ENCODE assay signal across 12 mouse cellular contexts in the genomic region with DNA sequence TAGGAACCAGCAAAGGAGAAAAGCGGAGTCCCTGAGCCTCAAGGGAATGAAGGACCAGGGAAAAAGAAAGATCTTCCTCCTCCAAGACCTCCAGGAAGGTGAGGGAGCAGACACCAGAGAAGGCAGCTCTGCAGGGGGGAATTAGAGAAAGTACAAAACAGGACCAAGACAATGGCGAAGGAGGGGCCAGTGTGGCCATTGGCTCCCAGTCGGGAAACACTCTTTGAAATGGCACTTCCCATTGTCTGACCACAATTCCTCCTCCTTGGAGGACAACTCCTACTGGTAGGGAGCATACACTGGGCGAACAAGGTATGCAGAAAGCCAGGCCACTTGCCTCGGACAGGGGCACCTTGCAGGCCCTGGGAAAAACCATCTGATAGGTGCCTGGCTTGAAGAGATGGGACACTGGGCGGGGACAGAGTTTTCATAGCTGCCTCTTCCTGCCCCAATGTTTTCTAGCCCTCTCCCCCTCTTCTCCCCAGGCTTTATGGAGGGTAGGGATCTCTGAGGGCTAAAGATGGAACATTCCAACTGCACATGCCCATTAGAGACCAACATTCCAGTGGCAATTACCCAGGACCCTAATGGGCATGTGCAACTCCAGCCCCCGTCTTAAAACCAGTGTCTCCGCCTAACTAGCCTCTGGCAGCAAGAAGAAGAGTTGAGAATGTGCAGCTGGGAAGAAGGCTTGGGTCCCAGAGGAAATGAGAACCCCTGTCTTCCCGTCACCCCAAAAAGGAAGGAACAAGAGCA. TPM values are rescaled to one million over a fixed set of nuclear protein-coding genes. Genes with fewer than 3 reads are reported as not detected.
DNase-seq lines count a peak whose midpoint lies in the region; ATAC-seq lines count a peak whose summit lies in the region.
"Had no signal": no experiment of that assay in that cellular context is flagged by ENCODE, and none has a peak within 500 bp of the region (broad histone marks: within the 10 kb centered on the region; RNA-seq: fewer than 3 reads in every experiment).

No protein-coding gene starts in this region.

- no peak for ATAC-seq in kidney, embryonic 16.5 days (ENCODE audit: low FRiP score, low TSS enrichment)
- no peak for ATAC-seq in kidney, embryonic 14.5 days (ENCODE audit: low FRiP score, low TSS enrichment)
- ATAC-seq in embryonic facial prominence, embryonic 15.5 days (ENCODE audit: insufficient number of reproducible peaks, low FRiP score, low TSS enrichment, low read depth): no peak
- no peak for ATAC-seq in neural tube, embryonic 15.5 days (ENCODE audit: low FRiP score)

- peaks cover 58% of the 10 kb centered on the region for H3K4me1 ChIP-seq in kidney, embryonic 16.5 days (ENCODE audit: insufficient read depth, low read length)
- peaks cover 45% of the 10 kb centered on the region for H3K4me1 ChIP-seq in kidney, embryonic 14.5 days (ENCODE audit: control insufficient read depth, insufficient read depth, low read length)
- H3K4me1 ChIP-seq in embryonic facial prominence, embryonic 15.5 days: peaks cover 65% of the 10 kb centered on the region
- peaks cover 64% of the 10 kb centered on the region for H3K4me1 ChIP-seq in limb, embryonic 10.5 days
- H3K4me1 ChIP-seq in neural tube, embryonic 15.5 days: peaks cover 77% of the 10 kb centered on the region
- H3K4me1 ChIP-seq in heart, embryonic 10.5 days: peaks cover 59% of the 10 kb centered on the region

- H3K9me3 ChIP-seq in kidney, embryonic 16.5 days (ENCODE audit: low read length): no peaks in the 10 kb centered on the region
- no peaks in the 10 kb centered on the region for H3K9me3 ChIP-seq in kidney, embryonic 14.5 days (ENCODE audit: control insufficient read depth, low read length)
- H3K9me3 ChIP-seq in embryonic facial prominence, embryonic 15.5 days (replicated peaks): no peaks in the 10 kb centered on the region
- H3K9me3 ChIP-seq in limb, embryonic 10.5 days (replicated peaks): no peaks in the 10 kb centered on the region
- H3K9me3 ChIP-seq in neural tube, embryonic 15.5 days (replicated peaks): no peaks in the 10 kb centered on the region
- H3K9me3 ChIP-seq in heart, embryonic 10.5 days: no peaks in the 10 kb centered on the region

- no peaks in the 10 kb centered on the region for H3K27me3 ChIP-seq in kidney, embryonic 16.5 days (ENCODE audit: insufficient read depth, low read length)
- no peaks in the 10 kb centered on the region for H3K27me3 ChIP-seq in kidney, embryonic 14.5 days (ENCODE audit: control insufficient read depth, insufficient read depth, low read length)
- no peaks in the 10 kb centered on the region for H3K27me3 ChIP-seq in embryonic facial prominence, embryonic 15.5 days
- no peaks in the 10 kb centered on the region for H3K27me3 ChIP-seq in limb, embryonic 10.5 days (ENCODE audit: low read depth, poor library complexity, severe bottlenecking)
- H3K27me3 ChIP-seq in neural tube, embryonic 15.5 days (replicated peaks): no peaks in the 10 kb centered on the region
- no peaks in the 10 kb centered on the region for H3K27me3 ChIP-seq in heart, embryonic 10.5 days (ENCODE audit: insufficient read depth, poor library complexity, severe bottlenecking)

- H3K27ac ChIP-seq in kidney, embryonic 16.5 days (ENCODE audit: low read length): no peak overlapping the region
- H3K27ac ChIP-seq in kidney, embryonic 14.5 days (ENCODE audit: low read depth, low read length): no peak overlapping the region
- H3K27ac ChIP-seq in embryonic facial prominence, embryonic 15.5 days (replicated peaks): peak overlapping the region; percentile 52; the same call in 1 of the 2 replicates
- H3K27ac ChIP-seq in limb, embryonic 10.5 days: no peak overlapping the region; the same call in 1 of the 2 replicates
- peak overlapping the region; percentile 98 for H3K27ac ChIP-seq in neural tube, embryonic 15.5 days (replicated peaks)
- H3K27ac ChIP-seq in heart, embryonic 10.5 days: no peak overlapping the region; the same call in 1 of the 2 replicates
- H3K27ac ChIP-seq: gastrocnemius, adult 2 months; macrophage had no signal

- H3K4me3 ChIP-seq in kidney, embryonic 16.5 days (ENCODE audit: low read length): no peak overlapping the region
- no peak overlapping the region for H3K4me3 ChIP-seq in kidney, embryonic 14.5 days (ENCODE audit: low read length)
- H3K4me3 ChIP-seq in embryonic facial prominence, embryonic 15.5 days (replicated peaks): peak overlapping the region; percentile 91; the same call in 1 of the 2 replicates
- peak overlapping the region; percentile 80 for H3K4me3 ChIP-seq in limb, embryonic 10.5 days
- peak overlapping the region; percentile 94 for H3K4me3 ChIP-seq in neural tube, embryonic 15.5 days (replicated peaks)
- no peak overlapping the region for H3K4me3 ChIP-seq in heart, embryonic 10.5 days
- H3K4me3 ChIP-seq: gastrocnemius, adult 2 months had no signal

- peak overlapping the region; percentile 77; the same call in 1 of the 2 replicates for H3K4me2 ChIP-seq in kidney, embryonic 16.5 days (replicated peaks; ENCODE audit: low read depth, low read length)
- no peak overlapping the region; the same call in 1 of the 2 replicates for H3K4me2 ChIP-seq in kidney, embryonic 14.5 days (replicated peaks; ENCODE audit: low read depth, low read length)
- peak overlapping the region; percentile 68 for H3K4me2 ChIP-seq in embryonic facial prominence, embryonic 15.5 days (replicated peaks)
- H3K4me2 ChIP-seq in neural tube, embryonic 15.5 days: peak overlapping the region; percentile 89

- WGBS in kidney, embryonic 16.5 days: 54% methylated on average over 9 of the region's 9 CpGs
- 63% methylated on average over 9 of the region's 9 CpGs for WGBS in kidney, embryonic 14.5 days
- 47% methylated on average over 9 of the region's 9 CpGs for WGBS in embryonic facial prominence, embryonic 15.5 days
- 48% methylated on average over 9 of the region's 9 CpGs for WGBS in limb, embryonic 10.5 days
- 11% methylated on average over 9 of the region's 9 CpGs for WGBS in neural tube, embryonic 15.5 days
- WGBS in heart, embryonic 10.5 days: 50% methylated on average over 9 of the region's 9 CpGs

- H3K36me3 ChIP-seq in kidney, embryonic 16.5 days (ENCODE audit: insufficient read depth, low read length): no peaks in the 10 kb centered on the region
- peaks cover 6% of the 10 kb centered on the region; the same call in 1 of the 2 replicates for H3K36me3 ChIP-seq in kidney, embryonic 14.5 days (ENCODE audit: control insufficient read depth, insufficient read depth, low read length)
- no peaks in the 10 kb centered on the region for H3K36me3 ChIP-seq in embryonic facial prominence, embryonic 15.5 days
- peaks cover 48% of the 10 kb centered on the region for H3K36me3 ChIP-seq in limb, embryonic 10.5 days
- no peaks in the 10 kb centered on the region for H3K36me3 ChIP-seq in neural tube, embryonic 15.5 days
- H3K36me3 ChIP-seq in heart, embryonic 10.5 days: peaks cover 15% of the 10 kb centered on the region

- no peak overlapping the region for H3K9ac ChIP-seq in kidney, embryonic 16.5 days (replicated peaks; ENCODE audit: low read length)
- no peak overlapping the region for H3K9ac ChIP-seq in kidney, embryonic 14.5 days (ENCODE audit: low read depth, low read length)
- H3K9ac ChIP-seq in embryonic facial prominence, embryonic 15.5 days: no peak overlapping the region
- peak overlapping the region; percentile 91; the same call in 1 of the 2 replicates for H3K9ac ChIP-seq in neural tube, embryonic 15.5 days (replicated peaks)

- no peak for DNase-seq in limb, embryonic 10.5 days (ENCODE audit: low spot score)
- DNase-seq in adrenal gland, postnatal 14 days: no peak
- DNase-seq in heart, embryonic 10.5 days (ENCODE audit: low spot score): no peak
- DNase-seq in gastrocnemius, postnatal 25 days: no peak
- DNase-seq: cerebellum, postnatal 36 days; gastrocnemius, adult 2 months had no signal

RNA-seq across cellular contexts. Expression of gene Vangl2, which starts 3.9 kb away (rescaled TPM):
- 14.6 and 19.0 TPM in 2 replicates for polyA plus RNA-seq in kidney, embryonic 16.5 days (2015; fragmentation: Nextera tagmentation; extraction: Ambion mirVana)
- 18.2 and 19.0 TPM in 2 replicates for polyA plus RNA-seq in kidney, embryonic 14.5 days (2014; fragmentation: Nextera tagmentation; extraction: Ambion mirVana)
- polyA plus RNA-seq in embryonic facial prominence, embryonic 15.5 days (2015; fragmentation: Nextera tagmentation; extraction: Ambion mirVana): 20.1 and 22.7 TPM in 2 replicates
- 28.3 and 29.9 TPM in 2 replicates for polyA plus RNA-seq in limb, embryonic 10.5 days (2016; fragmentation: Nextera tagmentation; extraction: Ambion mirVana)
- polyA plus RNA-seq in neural tube, embryonic 15.5 days (2015; fragmentation: Nextera tagmentation; extraction: Ambion mirVana): 37.3 and 40.1 TPM in 2 replicates
- 4.6 and 6.8 TPM in 2 replicates for total RNA-seq in adrenal gland, postnatal 14 days (2021)
- polyA plus RNA-seq in heart, embryonic 10.5 days (2016; fragmentation: Nextera tagmentation; extraction: Ambion mirVana): 12.8 and 16.0 TPM in 2 replicates
- under 1 TPM; 0.80 to 1.00 TPM for total RNA-seq in gastrocnemius, postnatal 25 days (2021)

RNA-seq across cellular contexts. Expression of gene Nhlh1, which starts 33.1 kb away (rescaled TPM):
- not detected in 2 replicates for polyA plus RNA-seq in kidney, embryonic 16.5 days (2015; fragmentation: Nextera tagmentation; extraction: Ambion mirVana)
- not detected in 2 replicates for polyA plus RNA-seq in kidney, embryonic 14.5 days (2014; fragmentation: Nextera tagmentation; extraction: Ambion mirVana)
- 2.1 and 2.7 TPM in 2 replicates for polyA plus RNA-seq in embryonic facial prominence, embryonic 15.5 days (2015; fragmentation: Nextera tagmentation; extraction: Ambion mirVana)
- not detected in 2 replicates for polyA plus RNA-seq in limb, embryonic 10.5 days (2016; fragmentation: Nextera tagmentation; extraction: Ambion mirVana)
- 2.2 and 2.6 TPM in 2 replicates for polyA plus RNA-seq in neural tube, embryonic 15.5 days (2015; fragmentation: Nextera tagmentation; extraction: Ambion mirVana)
- total RNA-seq in adrenal gland, postnatal 14 days (2021): not detected in 2 replicates
- polyA plus RNA-seq in heart, embryonic 10.5 days (2016; fragmentation: Nextera tagmentation; extraction: Ambion mirVana): 0.09 TPM in 1 of 2 replicates, not detected in the other
- not detected for total RNA-seq in gastrocnemius, postnatal 25 days (2021)
- total RNA-seq: gastrocnemius, adult 2 months; hematopoietic stem cell, adult 5-6 weeks had no signal
- polyA plus RNA-seq: macrophage had no signal

RNA-seq across cellular contexts. Expression of gene Copa, which starts 58.0 kb away (rescaled TPM):
- polyA plus RNA-seq in kidney, embryonic 16.5 days (2015; fragmentation: Nextera tagmentation; extraction: Ambion mirVana): 260 and 264 TPM in 2 replicates
- 78.1 and 194 TPM in 2 replicates for polyA plus RNA-seq in kidney, embryonic 14.5 days (2014; fragmentation: Nextera tagmentation; extraction: Ambion mirVana)
- 231 and 235 TPM in 2 replicates for polyA plus RNA-seq in embryonic facial prominence, embryonic 15.5 days (2015; fragmentation: Nextera tagmentation; extraction: Ambion mirVana)
- 155 and 201 TPM in 2 replicates for polyA plus RNA-seq in limb, embryonic 10.5 days (2016; fragmentation: Nextera tagmentation; extraction: Ambion mirVana)
- 174 and 182 TPM in 2 replicates for polyA plus RNA-seq in neural tube, embryonic 15.5 days (2015; fragmentation: Nextera tagmentation; extraction: Ambion mirVana)
- total RNA-seq in adrenal gland, postnatal 14 days (2021): 161 TPM in 2 replicates
- 188 and 218 TPM in 2 replicates for polyA plus RNA-seq in heart, embryonic 10.5 days (2016; fragmentation: Nextera tagmentation; extraction: Ambion mirVana)
- 10 to 100 TPM; 70.6 to 79.4 TPM for total RNA-seq in gastrocnemius, postnatal 25 days (2021)

RNA-seq across cellular contexts. Expression of gene Ncstn, which starts 58.3 kb away (rescaled TPM):
- 160 and 164 TPM in 2 replicates for polyA plus RNA-seq in kidney, embryonic 16.5 days (2015; fragmentation: Nextera tagmentation; extraction: Ambion mirVana)
- 66.5 and 136 TPM in 2 replicates for polyA plus RNA-seq in kidney, embryonic 14.5 days (2014; fragmentation: Nextera tagmentation; extraction: Ambion mirVana)
- 117 and 121 TPM in 2 replicates for polyA plus RNA-seq in embryonic facial prominence, embryonic 15.5 days (2015; fragmentation: Nextera tagmentation; extraction: Ambion mirVana)
- 83.4 and 95.9 TPM in 2 replicates for polyA plus RNA-seq in limb, embryonic 10.5 days (2016; fragmentation: Nextera tagmentation; extraction: Ambion mirVana)
- polyA plus RNA-seq in neural tube, embryonic 15.5 days (2015; fragmentation: Nextera tagmentation; extraction: Ambion mirVana): 100 and 109 TPM in 2 replicates
- 89.8 and 101 TPM in 2 replicates for total RNA-seq in adrenal gland, postnatal 14 days (2021)
- polyA plus RNA-seq in heart, embryonic 10.5 days (2016; fragmentation: Nextera tagmentation; extraction: Ambion mirVana): 107 and 124 TPM in 2 replicates
- 10 to 100 TPM; 25.7 to 27.1 TPM for total RNA-seq in gastrocnemius, postnatal 25 days (2021)

Comparison
In these comparisons a context has a peak if more than half of its experiments do, and no peak if none do; other contexts are left out.
1. H3K27ac ChIP-seq: peak in embryonic facial prominence, embryonic 15.5 days (single experiment) and neural tube, embryonic 15.5 days (single experiment); none in kidney, embryonic 16.5 days (single experiment), kidney, embryonic 14.5 days (single experiment), limb, embryonic 10.5 days (single experiment) and heart, embryonic 10.5 days (single experiment).
2. H3K4me3 ChIP-seq: peak in embryonic facial prominence, embryonic 15.5 days (single experiment), limb, embryonic 10.5 days (single experiment) and neural tube, embryonic 15.5 days (single experiment); none in kidney, embryonic 16.5 days (single experiment), kidney, embryonic 14.5 days (single experiment) and heart, embryonic 10.5 days (single experiment).